ENCODE assay signal across 8 mouse cellular contexts in the genomic region with DNA sequence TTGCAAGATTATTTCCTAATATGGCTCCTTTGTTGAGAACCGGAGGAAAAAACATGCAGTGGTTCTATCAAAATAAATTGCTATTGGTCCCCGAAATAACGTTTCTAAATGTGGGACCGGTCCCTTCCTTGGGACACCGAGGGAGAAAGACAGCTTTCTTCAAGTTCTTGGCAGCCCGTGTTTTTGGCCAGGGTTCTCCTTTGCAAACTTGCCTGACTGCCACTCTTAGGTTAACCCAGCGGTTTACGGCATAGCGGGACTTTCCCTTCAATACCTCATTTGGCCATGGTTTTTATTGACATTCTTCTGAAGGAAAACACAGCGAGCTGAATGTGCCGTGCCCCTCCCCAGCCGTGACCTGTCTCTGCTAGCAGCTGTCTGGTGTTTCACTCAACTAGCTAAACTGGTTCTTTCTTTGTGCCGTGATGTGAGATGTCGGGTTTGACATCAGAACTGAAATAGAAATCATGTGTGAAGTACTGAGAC.
DNase-seq lines count a peak whose midpoint lies in the region; ATAC-seq and TF ChIP-seq lines count a peak whose summit lies in the region.

No protein-coding gene starts in this region.

- peak overlapping the region; percentile 65 for H3K4me3 ChIP-seq in spleen, adult 2 months (ENCODE audit: extremely low read depth, insufficient read depth, insufficient read length)
- peak overlapping the region; percentile 59 for H3K4me3 ChIP-seq in liver, embryonic 16.5 days (ENCODE audit: low read depth, low read length)
- peak overlapping the region; percentile 74 for H3K4me3 ChIP-seq in neural tube, embryonic 12.5 days

- H3K27ac ChIP-seq in spleen, adult 2 months (ENCODE audit: insufficient read depth, low read length) = no peak overlapping the region; the same call in 1 of the 2 replicates
- H3K27ac ChIP-seq in liver, embryonic 16.5 days (ENCODE audit: low read length) = no peak overlapping the region
- peak overlapping the region; percentile 77; the same call in 1 of the 2 replicates for H3K27ac ChIP-seq in neural tube, embryonic 12.5 days

- no peak for TF ChIP-seq CTCF in spleen, adult 2 months (IDR thresholded peaks at IDR 0.05; ENCODE audit: extremely low read depth, insufficient read depth, insufficient read length, insufficient replicate concordance)

- WGBS in spleen, adult 2 months = 0% methylated on average over 14 of the region's 14 CpGs
- under 1% methylated on average over 14 of the region's 14 CpGs for WGBS in liver, embryonic 16.5 days (ENCODE audit: insufficient replicate concordance)
- under 1% methylated on average over 14 of the region's 14 CpGs for WGBS in neural tube, embryonic 12.5 days

- peak; percentile 31 to 38 for DNase-seq in spleen, adult 2 months (ENCODE audit: low read depth in 1 of 2, low spot score in 2 of 2)
- no peak for DNase-seq in spleen, postnatal 14 days (ENCODE audit: low spot score in 2 of 2)
- DNase-seq in embryo, embryonic 11 days = peak; percentile 70
- DNase-seq in heart, adult 8-10 months (ENCODE audit: low spot score) = peak; percentile 57
- peak; percentile 35 for DNase-seq in kidney, adult 11 months
- peak; percentile 46 for DNase-seq in thymus, postnatal 4 days

- H3K27me3 ChIP-seq in spleen, adult 2 months (ENCODE audit: control insufficient read depth, insufficient read depth, low read length) = peaks cover 7% of the 10 kb centered on the region
- peaks cover 31% of the 10 kb centered on the region for H3K27me3 ChIP-seq in liver, embryonic 16.5 days (ENCODE audit: control insufficient read depth, insufficient read depth, low read depth, low read length)
- no peaks in the 10 kb centered on the region; the same call in 1 of the 2 replicates for H3K27me3 ChIP-seq in neural tube, embryonic 12.5 days (replicated peaks)

- peak overlapping the region; percentile 48; the same call in 1 of the 2 replicates for H3K9ac ChIP-seq in liver, embryonic 16.5 days (ENCODE audit: low read depth, low read length)
- peak overlapping the region; percentile 86 for H3K9ac ChIP-seq in neural tube, embryonic 12.5 days

- no peaks in the 10 kb centered on the region for H3K36me3 ChIP-seq in spleen, adult 2 months (ENCODE audit: control insufficient read depth, insufficient read depth, low read length)
- no peaks in the 10 kb centered on the region for H3K36me3 ChIP-seq in liver, embryonic 16.5 days (ENCODE audit: control insufficient read depth, insufficient read depth)
- H3K36me3 ChIP-seq in neural tube, embryonic 12.5 days = no peaks in the 10 kb centered on the region

- no peak for TF ChIP-seq POLR2A in spleen, adult 2 months (IDR thresholded peaks at IDR 0.05; ENCODE audit: low read depth, low read length)

- H3K9me3 ChIP-seq in liver, embryonic 16.5 days (replicated peaks; ENCODE audit: control insufficient read depth, low read length) = no peaks in the 10 kb centered on the region
- H3K9me3 ChIP-seq in neural tube, embryonic 12.5 days = no peaks in the 10 kb centered on the region

- peak overlapping the region; percentile 74 for H3K4me2 ChIP-seq in liver, embryonic 16.5 days (ENCODE audit: low read depth, low read length)
- peak overlapping the region; percentile 90 for H3K4me2 ChIP-seq in neural tube, embryonic 12.5 days (replicated peaks)

- no peaks in the 10 kb centered on the region for H3K4me1 ChIP-seq in spleen, adult 2 months (ENCODE audit: control insufficient read depth, insufficient read depth, insufficient read length)
- no peaks in the 10 kb centered on the region for H3K4me1 ChIP-seq in liver, embryonic 16.5 days (ENCODE audit: control insufficient read depth, low read depth, low read length)
- H3K4me1 ChIP-seq in neural tube, embryonic 12.5 days = peaks cover 28% of the 10 kb centered on the region

- peak; percentile 60; the same call in 1 of the 2 replicates for ATAC-seq in liver, embryonic 16.5 days (ENCODE audit: low read depth)
- ATAC-seq in neural tube, embryonic 12.5 days (ENCODE audit: low FRiP score, low read depth) = no peak; the same call in 1 of the 2 replicates

Comparison
In these comparisons a context has a peak if more than half of its experiments do, and no peak if none do; other contexts are left out.
1. DNase-seq: peak in spleen, adult 2 months (2 of 2), embryo, embryonic 11 days (single experiment), heart, adult 8-10 months (single experiment), kidney, adult 11 months (single experiment) and thymus, postnatal 4 days (single experiment); none in spleen, postnatal 14 days (0 of 2).
2. Peak in every context shown above with its lines, with median percentiles within 50 percentile points of each other: H3K4me3 ChIP-seq.